In the genomic region with DNA sequence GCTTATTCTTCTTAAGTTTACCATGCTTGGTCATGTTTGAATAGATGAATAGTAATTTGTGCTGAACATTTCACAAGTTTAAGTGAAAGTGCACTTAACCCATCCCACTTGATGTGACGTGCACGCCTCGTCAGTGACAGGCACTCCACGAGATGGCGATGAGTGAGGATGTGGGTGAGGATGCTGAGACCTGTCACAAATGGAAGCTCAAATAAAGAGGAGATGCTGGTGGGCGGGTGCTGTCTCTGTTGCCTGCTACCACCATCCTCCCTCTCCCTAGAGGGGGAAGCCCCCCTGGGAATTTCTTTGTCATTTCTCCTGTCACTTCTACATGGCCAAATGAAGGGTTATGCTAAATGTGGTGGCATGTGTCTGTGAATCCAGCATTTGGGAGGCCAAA, we compare ENCODE assay signal across 29 mouse cellular contexts.
DNase-seq lines count a peak whose midpoint lies in the region; ATAC-seq and TF ChIP-seq lines count a peak whose summit lies in the region.
"Had no signal": no experiment of that assay in that cellular context is flagged by ENCODE, and none has a peak within 500 bp of the region (broad histone marks: within the 10 kb centered on the region; RNA-seq: fewer than 3 reads in every experiment).

No protein-coding gene starts in this region.

- dilution Hi-C loops in CH12.LX (cut with MboI; ENCODE audit: extremely low pct_ligation_motif_present, extremely low pct_unique_long_range_greater_than_20kb, low sequenced_read_pairs) = no loop called here

- no peaks in the 10 kb centered on the region for H3K36me3 ChIP-seq in midbrain, embryonic 13.5 days
- no peaks in the 10 kb centered on the region for H3K36me3 ChIP-seq in midbrain, embryonic 14.5 days (ENCODE audit: control insufficient read depth, insufficient read depth, low read length)
- H3K36me3 ChIP-seq in CH12.LX (replicated peaks in 1 of 2; ENCODE audit: control insufficient read depth in 1 of 2, insufficient read depth in 1 of 2, low read length in 1 of 2) = peaks cover 0 to 33% of the 10 kb centered on the region in 2 experiments
- no peaks in the 10 kb centered on the region for H3K36me3 ChIP-seq in forebrain, embryonic 14.5 days (ENCODE audit: control insufficient read depth, insufficient read depth, low read length)
- H3K36me3 ChIP-seq in intestine, postnatal 0 days (ENCODE audit: control insufficient read depth, insufficient read depth) = no peaks in the 10 kb centered on the region
- H3K36me3 ChIP-seq: embryonic facial prominence, embryonic 12.5 days; hindbrain, embryonic 15.5 days; intestine, embryonic 15.5 days; lung, embryonic 15.5 days; midbrain, embryonic 12.5 days; neural tube, embryonic 12.5 days; stomach, embryonic 15.5 days had no signal

- H3K4me2 ChIP-seq in midbrain, embryonic 13.5 days (replicated peaks) = no peak overlapping the region
- no peak overlapping the region for H3K4me2 ChIP-seq in midbrain, embryonic 14.5 days (ENCODE audit: low read length)
- H3K4me2 ChIP-seq in CH12.LX (ENCODE audit: insufficient read depth, low read depth, poor library complexity, severe bottlenecking) = no peak overlapping the region
- H3K4me2 ChIP-seq in forebrain, embryonic 14.5 days (ENCODE audit: low read length) = no peak overlapping the region
- H3K4me2 ChIP-seq in intestine, postnatal 0 days (replicated peaks; ENCODE audit: low read depth) = no peak overlapping the region
- H3K4me2 ChIP-seq: embryonic facial prominence, embryonic 12.5 days; hindbrain, embryonic 15.5 days; intestine, embryonic 15.5 days; limb, embryonic 12.5 days; lung, embryonic 15.5 days; midbrain, embryonic 12.5 days; neural tube, embryonic 12.5 days; stomach, embryonic 15.5 days had no signal

- in situ Hi-C loops in CH12.LX (cut with MboI; ENCODE audit: low pct_ligation_motif_present, low pct_unique_long_range_greater_than_20kb, low sequenced_read_pairs) = no loop called here

- no peak overlapping the region for H3K9ac ChIP-seq in midbrain, embryonic 13.5 days (replicated peaks)
- H3K9ac ChIP-seq in midbrain, embryonic 14.5 days (replicated peaks; ENCODE audit: low read length) = no peak overlapping the region
- no peak overlapping the region for H3K9ac ChIP-seq in CH12.LX (ENCODE audit: insufficient read depth, low read depth)
- H3K9ac ChIP-seq in forebrain, embryonic 14.5 days (ENCODE audit: low read length) = no peak overlapping the region
- H3K9ac ChIP-seq in intestine, postnatal 0 days (ENCODE audit: low read depth, low read length) = no peak overlapping the region
- H3K9ac ChIP-seq: embryonic facial prominence, embryonic 12.5 days; hindbrain, embryonic 15.5 days; intestine, embryonic 15.5 days; limb, embryonic 12.5 days; lung, embryonic 15.5 days; midbrain, embryonic 12.5 days; neural tube, embryonic 12.5 days; stomach, embryonic 15.5 days had no signal

- no peak for TF ChIP-seq POLR2A in CH12.LX (IDR thresholded peaks at IDR 0.05; ENCODE audit: low read depth, low read length)

- no peak for TF ChIP-seq RAD21 in CH12.LX (IDR thresholded peaks at IDR 0.05; ENCODE audit: low read depth, low read length)

- no peaks in the 10 kb centered on the region for H3K9me3 ChIP-seq in midbrain, embryonic 13.5 days
- no peaks in the 10 kb centered on the region for H3K9me3 ChIP-seq in midbrain, embryonic 14.5 days (ENCODE audit: control insufficient read depth, low read length)
- H3K9me3 ChIP-seq in CH12.LX (replicated peaks; ENCODE audit: low read length) = no peaks in the 10 kb centered on the region
- H3K9me3 ChIP-seq in forebrain, embryonic 14.5 days (replicated peaks; ENCODE audit: control insufficient read depth, low read length) = no peaks in the 10 kb centered on the region
- H3K9me3 ChIP-seq in intestine, postnatal 0 days (ENCODE audit: control insufficient read depth) = no peaks in the 10 kb centered on the region
- H3K9me3 ChIP-seq: embryonic facial prominence, embryonic 12.5 days; hindbrain, embryonic 10.5 days; hindbrain, embryonic 15.5 days; intestine, embryonic 15.5 days; limb, embryonic 12.5 days; lung, embryonic 15.5 days; megakaryocyte, embryonic 14.5 days; midbrain, embryonic 12.5 days; neural tube, embryonic 12.5 days; stomach, embryonic 15.5 days had no signal

- H3K79me2 ChIP-seq in CH12.LX (replicated peaks; ENCODE audit: control insufficient read depth, extremely low read depth, insufficient read depth, poor library complexity, severe bottlenecking) = no peaks in the 10 kb centered on the region; the same call in 1 of the 2 replicates

- DNase-seq in midbrain, embryonic 14.5 days = no peak
- DNase-seq in CH12.LX (ENCODE audit: extremely low read depth) = peak; percentile 12
- DNase-seq in forebrain, embryonic 14.5 days (ENCODE audit: low spot score) = peak; percentile 36
- no peak for DNase-seq in cerebellum, adult 18-20 months
- no peak for DNase-seq in kidney, adult 9 months
- DNase-seq: adrenal gland, adult 2 months; adrenal gland, postnatal 36 days; cerebellum, adult 9-10 months; embryo, embryonic 11 days; heart, postnatal 14 days; kidney, adult 8-10 months; kidney, postnatal 10 days; layer of hippocampus, adult 9-11 months; lung, postnatal 36 days had no signal

- H3K27ac ChIP-seq in midbrain, embryonic 13.5 days = peak overlapping the region; percentile 39; the same call in 1 of the 2 replicates
- H3K27ac ChIP-seq in midbrain, embryonic 14.5 days (replicated peaks; ENCODE audit: low read depth, low read length) = no peak overlapping the region
- H3K27ac ChIP-seq in CH12.LX (ENCODE audit: insufficient read depth, low read depth) = no peak overlapping the region
- peak overlapping the region; percentile 50; the same call in 1 of the 2 replicates for H3K27ac ChIP-seq in forebrain, embryonic 14.5 days (ENCODE audit: low read depth, low read length)
- no peak overlapping the region for H3K27ac ChIP-seq in intestine, postnatal 0 days (ENCODE audit: low read depth, low read length)
- H3K27ac ChIP-seq: embryonic facial prominence, embryonic 12.5 days; hindbrain, embryonic 10.5 days; hindbrain, embryonic 15.5 days; intestine, embryonic 15.5 days; left cerebral cortex, adult 2 months; limb, embryonic 12.5 days; lung, embryonic 15.5 days; midbrain, embryonic 12.5 days; neural tube, embryonic 12.5 days; stomach, embryonic 15.5 days had no signal

- no peak for TF ChIP-seq CTCF in CH12.LX (conservative IDR thresholded peaks at IDR 0.05 in 1 of 2, IDR thresholded peaks at IDR 0.05 in 1 of 2; ENCODE audit: low read depth in 2 of 2, low read length in 2 of 2)
- TF ChIP-seq CTCF in intestine, postnatal 0 days (IDR thresholded peaks at IDR 0.05; ENCODE audit: low read depth) = no peak

- H3K4me1 ChIP-seq in midbrain, embryonic 13.5 days (replicated peaks) = peaks cover 39% of the 10 kb centered on the region
- H3K4me1 ChIP-seq in midbrain, embryonic 14.5 days (ENCODE audit: control insufficient read depth, insufficient read depth, low read length) = 0 out of 2 replicates have a peak, but pooled peaks cover 10% of the 10 kb centered on the region
- peaks cover 0 to 6% of the 10 kb centered on the region in 2 experiments; a peak in 2 of 4 replicates for H3K4me1 ChIP-seq in CH12.LX (ENCODE audit: control insufficient read depth in 1 of 2, insufficient read depth in 2 of 2)
- peaks cover 15% of the 10 kb centered on the region for H3K4me1 ChIP-seq in forebrain, embryonic 14.5 days (ENCODE audit: control insufficient read depth, insufficient read depth, low read length)
- no peaks in the 10 kb centered on the region for H3K4me1 ChIP-seq in intestine, postnatal 0 days (replicated peaks; ENCODE audit: control insufficient read depth, insufficient read depth, low read length)
- H3K4me1 ChIP-seq: hindbrain, embryonic 10.5 days; intestine, embryonic 15.5 days; neural tube, embryonic 12.5 days had no signal

- ATAC-seq in midbrain, embryonic 13.5 days = no peak
- ATAC-seq in midbrain, embryonic 14.5 days (ENCODE audit: low FRiP score, low TSS enrichment) = no peak
- ATAC-seq in forebrain, embryonic 14.5 days = no peak
- peak; percentile 73 for ATAC-seq in inflammation-experienced regulatory T-cells, adult 6 months
- ATAC-seq in intestine, postnatal 0 days = no peak
- ATAC-seq: activated CD4-positive, CD25-positive, alpha-beta regulatory T cell, adult 4 months; intestine, embryonic 15.5 days had no signal

- H3K4me3 ChIP-seq in midbrain, embryonic 13.5 days (replicated peaks) = no peak overlapping the region
- H3K4me3 ChIP-seq in midbrain, embryonic 14.5 days (replicated peaks; ENCODE audit: low read depth, low read length) = no peak overlapping the region
- H3K4me3 ChIP-seq in CH12.LX (replicated peaks in 1 of 3; ENCODE audit: low read depth in 2 of 3, low read length in 2 of 3, poor library complexity in 1 of 3) = no peak overlapping the region
- H3K4me3 ChIP-seq in forebrain, embryonic 14.5 days (ENCODE audit: low read depth, low read length) = no peak overlapping the region
- no peak overlapping the region for H3K4me3 ChIP-seq in intestine, postnatal 0 days (ENCODE audit: low read depth, low read length)
- H3K4me3 ChIP-seq: embryonic facial prominence, embryonic 12.5 days; hindbrain, embryonic 10.5 days; hindbrain, embryonic 15.5 days; intestine, embryonic 15.5 days; left cerebral cortex, adult 2 months; limb, embryonic 12.5 days; lung, embryonic 15.5 days; megakaryocyte, embryonic 14.5 days; midbrain, embryonic 12.5 days; neural tube, embryonic 12.5 days; stomach, embryonic 15.5 days had no signal

- WGBS in midbrain, embryonic 13.5 days = 76% methylated on average over 6 of the region's 6 CpGs
- WGBS in midbrain, embryonic 14.5 days = 65% methylated on average over 6 of the region's 6 CpGs
- 65% methylated on average over 6 of the region's 6 CpGs for WGBS in forebrain, embryonic 14.5 days
- 82% methylated on average over 6 of the region's 6 CpGs for WGBS in intestine, postnatal 0 days

- TF ChIP-seq EP300 in CH12.LX (IDR thresholded peaks at IDR 0.05; ENCODE audit: low read length) = no peak

- no peaks in the 10 kb centered on the region for H3K27me3 ChIP-seq in midbrain, embryonic 13.5 days
- no peaks in the 10 kb centered on the region for H3K27me3 ChIP-seq in midbrain, embryonic 14.5 days (ENCODE audit: control insufficient read depth, insufficient read depth, low read length)
- H3K27me3 ChIP-seq in CH12.LX (replicated peaks) = no peaks in the 10 kb centered on the region
- no peaks in the 10 kb centered on the region for H3K27me3 ChIP-seq in forebrain, embryonic 14.5 days (replicated peaks; ENCODE audit: control insufficient read depth, insufficient read depth, low read length)
- H3K27me3 ChIP-seq in intestine, postnatal 0 days (replicated peaks; ENCODE audit: control insufficient read depth, insufficient read depth, low read length) = no peaks in the 10 kb centered on the region
- H3K27me3 ChIP-seq: embryonic facial prominence, embryonic 12.5 days; hindbrain, embryonic 15.5 days; intestine, embryonic 15.5 days; limb, embryonic 12.5 days; lung, embryonic 15.5 days; megakaryocyte, embryonic 14.5 days; midbrain, embryonic 12.5 days; neural tube, embryonic 12.5 days; stomach, embryonic 15.5 days had no signal

TF ChIP-seq in CH12.LX, 34 proteins besides CTCF, POLR2A, EP300 and RAD21:
- TF ChIP-seq GABPA (IDR thresholded peaks at IDR 0.05; ENCODE audit: insufficient replicate concordance, low read depth, low read length) = no peak
- no peak for TF ChIP-seq IRF4 (IDR thresholded peaks at IDR 0.05; ENCODE audit: low read depth, low read length)

Comparison
In these comparisons a context has a peak if more than half of its experiments do, and no peak if none do; other contexts are left out.
1. H3K27ac ChIP-seq: peak in midbrain, embryonic 13.5 days (single experiment) and forebrain, embryonic 14.5 days (single experiment); none in midbrain, embryonic 14.5 days (single experiment), CH12.LX (single experiment) and intestine, postnatal 0 days (single experiment).
2. DNase-seq: peak in CH12.LX (single experiment) and forebrain, embryonic 14.5 days (single experiment); none in midbrain, embryonic 14.5 days (single experiment), cerebellum, adult 18-20 months (0 of 2) and kidney, adult 9 months (single experiment).